Comparison of ENCODE assay signal across 24 mouse cellular contexts in the genomic region with DNA sequence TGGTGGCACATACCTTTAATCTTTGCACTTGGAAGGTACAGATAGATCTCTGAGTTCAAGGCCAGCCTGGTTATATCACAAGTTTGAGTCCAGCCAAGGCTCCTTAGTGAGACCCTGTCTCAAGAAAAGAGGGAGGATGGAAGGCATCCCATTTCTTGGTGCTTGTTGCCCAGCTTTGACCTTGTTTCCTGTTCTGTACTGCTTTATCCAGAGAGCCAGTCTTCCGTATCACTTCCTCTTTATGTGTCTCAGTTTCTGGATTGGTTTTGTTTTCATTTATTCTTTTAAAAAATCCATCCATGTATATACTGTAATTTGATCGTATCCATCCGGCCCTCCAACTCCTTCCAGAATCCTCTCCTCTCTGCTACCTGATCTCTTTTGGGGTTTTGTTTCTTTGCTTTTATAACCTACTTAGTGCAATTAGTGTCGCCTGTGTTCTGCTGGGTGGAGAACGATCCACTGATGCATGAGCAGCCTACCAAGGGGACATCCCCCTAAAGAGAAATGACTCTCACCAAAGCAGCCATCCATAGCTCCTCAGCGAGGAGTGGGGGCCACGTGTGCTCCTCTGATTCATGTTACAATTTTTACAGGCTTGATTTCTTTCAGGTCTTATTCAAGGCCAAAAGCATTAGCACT. TPM values are rescaled to one million over a fixed set of nuclear protein-coding genes. Genes with fewer than 3 reads are reported as not detected.
A peak's percentile ranks its signal among the peaks of the same experiment; 100 is the strongest.
DNase-seq lines count a peak whose midpoint lies in the region; ATAC-seq and TF ChIP-seq lines count a peak whose summit lies in the region.
"Had no signal": no experiment of that assay in that cellular context is flagged by ENCODE, and none has a peak within 500 bp of the region (broad histone marks: within the 10 kb centered on the region; RNA-seq: fewer than 3 reads in every experiment).

No protein-coding gene starts in this region.

- no peak for DNase-seq in kidney, adult 11 months
- peak; percentile 25 to 45 for DNase-seq in spleen, adult 2 months (ENCODE audit: low read depth in 1 of 2, low spot score in 2 of 2)
- DNase-seq in spleen, postnatal 14 days (ENCODE audit: low spot score in 2 of 2) = no peak
- DNase-seq in splenic B cell, adult 2 months (ENCODE audit: low read depth, low spot score) = peak; percentile 83
- no peak for DNase-seq in layer of hippocampus, adult 18-20 months (ENCODE audit: low spot score in 2 of 2)
- no peak for DNase-seq in gastrocnemius, postnatal 25 days
- DNase-seq: adrenal gland, postnatal 10 days; cerebellum, adult 2 months; cerebellum, postnatal 36 days; kidney, adult 18-20 months; left cerebral cortex, postnatal 4 days; lung, adult 18-20 months; lung, postnatal 10 days; thymus, adult 18-20 months; thymus, postnatal 4 days had no signal

- no peaks in the 10 kb centered on the region for H3K27me3 ChIP-seq in kidney, embryonic 15.5 days
- no peaks in the 10 kb centered on the region for H3K27me3 ChIP-seq in spleen, adult 2 months (ENCODE audit: control insufficient read depth, insufficient read depth, low read length)
- H3K27me3 ChIP-seq in splenic B cell, adult 2 months (ENCODE audit: control insufficient read depth, insufficient read depth, low read length, poor library complexity, severe bottlenecking) = no peaks in the 10 kb centered on the region
- H3K27me3 ChIP-seq: forebrain, embryonic 12.5 days; midbrain, embryonic 12.5 days had no signal

- no peaks in the 10 kb centered on the region for H3K36me3 ChIP-seq in kidney, embryonic 15.5 days
- no peaks in the 10 kb centered on the region for H3K36me3 ChIP-seq in spleen, adult 2 months (ENCODE audit: control insufficient read depth, insufficient read depth, low read length)
- H3K36me3 ChIP-seq in splenic B cell, adult 2 months (ENCODE audit: control insufficient read depth, insufficient read depth, low read length, poor library complexity, severe bottlenecking) = no peaks in the 10 kb centered on the region
- H3K36me3 ChIP-seq: forebrain, embryonic 12.5 days; heart, embryonic 10.5 days; hindbrain, embryonic 10.5 days; midbrain, embryonic 12.5 days had no signal

- no peak overlapping the region for H3K4me3 ChIP-seq in kidney, embryonic 15.5 days (replicated peaks)
- no peak overlapping the region for H3K4me3 ChIP-seq in spleen, adult 2 months (ENCODE audit: extremely low read depth, insufficient read depth, insufficient read length)
- H3K4me3 ChIP-seq: erythroblast, embryonic 14.5 days; forebrain, embryonic 12.5 days; heart, embryonic 10.5 days; hindbrain, embryonic 10.5 days; midbrain, embryonic 12.5 days had no signal

- peak overlapping the region; percentile 77 for H3K27ac ChIP-seq in kidney, embryonic 15.5 days
- peak overlapping the region; percentile 6; the same call in 1 of the 2 replicates for H3K27ac ChIP-seq in spleen, adult 2 months (ENCODE audit: insufficient read depth, low read length)
- H3K27ac ChIP-seq: forebrain, embryonic 12.5 days; heart, embryonic 10.5 days; hindbrain, embryonic 10.5 days; hindbrain, postnatal 0 days; midbrain, embryonic 12.5 days had no signal

- no peak overlapping the region for H3K9ac ChIP-seq in kidney, embryonic 15.5 days
- H3K9ac ChIP-seq: forebrain, embryonic 12.5 days; midbrain, embryonic 12.5 days had no signal

- 36% methylated on average over 7 of the region's 7 CpGs for WGBS in kidney, embryonic 15.5 days
- WGBS in spleen, adult 2 months = 44% methylated on average over 7 of the region's 7 CpGs

- peak; percentile 94 for ATAC-seq in kidney, embryonic 15.5 days (replicated peaks; ENCODE audit: low FRiP score)
- ATAC-seq in hematopoietic stem cell, adult 5-6 weeks (replicated peaks in 1 of 2; ENCODE audit: insufficient read depth in 1 of 2, low FRiP score in 2 of 2, low TSS enrichment in 1 of 2, low read depth in 1 of 2, poor library complexity in 2 of 2, severe bottlenecking in 2 of 2) = peak; percentile 25 to 58; a peak in 1 of 4 replicates
- ATAC-seq: hindbrain, postnatal 0 days had no signal

- no peaks in the 10 kb centered on the region for H3K9me3 ChIP-seq in kidney, embryonic 15.5 days (replicated peaks)
- H3K9me3 ChIP-seq: forebrain, embryonic 12.5 days; heart, embryonic 10.5 days; hindbrain, embryonic 10.5 days; midbrain, embryonic 12.5 days had no signal

- H3K4me1 ChIP-seq in kidney, embryonic 15.5 days = peaks cover 13% of the 10 kb centered on the region
- H3K4me1 ChIP-seq in spleen, adult 2 months (ENCODE audit: control insufficient read depth, insufficient read depth, insufficient read length) = peaks cover 5% of the 10 kb centered on the region; the same call in 1 of the 2 replicates
- H3K4me1 ChIP-seq: forebrain, embryonic 12.5 days; heart, embryonic 10.5 days; hindbrain, embryonic 10.5 days; midbrain, embryonic 12.5 days had no signal

- TF ChIP-seq CTCF in spleen, adult 2 months (IDR thresholded peaks at IDR 0.05; ENCODE audit: extremely low read depth, insufficient read depth, insufficient read length, insufficient replicate concordance) = no peak

- TF ChIP-seq POLR2A in spleen, adult 2 months (IDR thresholded peaks at IDR 0.05; ENCODE audit: low read depth, low read length) = no peak

- no peak overlapping the region for H3K4me2 ChIP-seq in kidney, embryonic 15.5 days
- H3K4me2 ChIP-seq: forebrain, embryonic 12.5 days; liver, embryonic 11.5 days; midbrain, embryonic 12.5 days had no signal

RNA-seq across cellular contexts. Expression of a gene that starts 52.4 kb away (rescaled TPM):
- 96.8 and 97.2 TPM in 2 replicates for polyA plus RNA-seq in kidney, embryonic 15.5 days (2015; fragmentation: Nextera tagmentation; extraction: Ambion mirVana)
- 0.77 and 1.1 TPM in 2 replicates for polyA plus RNA-seq in spleen, adult 2 months (2012; rRNA removed)
- total RNA-seq in hematopoietic stem cell, adult 5-6 weeks (2017) = 23.0 and 27.6 TPM in 2 replicates
- 1 to 10 TPM; 6.9 to 8.8 TPM for total RNA-seq in layer of hippocampus, adult 18-20 months (2021)
- 10 to 100 TPM; 10.0 to 13.9 TPM for total RNA-seq in gastrocnemius, postnatal 25 days (2021)
- polyA plus RNA-seq: erythroblast, embryonic 14.5 days had no signal

Comparison
In these comparisons a context has a peak if more than half of its experiments do, and no peak if none do; other contexts are left out.
1. DNase-seq: peak in spleen, adult 2 months (2 of 2) and splenic B cell, adult 2 months (single experiment); none in kidney, adult 11 months (single experiment), spleen, postnatal 14 days (0 of 2), layer of hippocampus, adult 18-20 months (0 of 2) and gastrocnemius, postnatal 25 days (single experiment).